Mouse (Mus musculus) limb, embryonic 12.5 days (tissue): ENCODE data around the gene Igbp1b. TPM values are rescaled to one million over a fixed set of nuclear protein-coding genes. Genes with fewer than 3 reads are reported as not detected.

Experiments used
- ATAC-seq: fragments of 200-750 bp; cut with Nextera tagmentation; 2 replicates; pipeline ENCODE4 v1.8.0; 2017; ENCODE audit warnings: low read depth, moderate TSS enrichment; ENCODE audit not compliant: insufficient number of reproducible peaks, insufficient read depth, low FRiP score, low TSS enrichment
- H3K27ac ChIP-seq: fragments of 300-500 bp; sonication (generic); 2 replicates; pipeline ENCODE4 v1.5.1; 2016; ENCODE audit warnings: mild to moderate bottlenecking, moderate library complexity
- H3K27me3 ChIP-seq: fragments of 300-500 bp; sonication (generic); 2 replicates; pipeline ENCODE4 v1.6.1; 2016; ENCODE audit warnings: mild to moderate bottlenecking, moderate library complexity
- H3K36me3 ChIP-seq: fragments of 300-500 bp; sonication (generic); 2 replicates; pipeline ENCODE4 v1.6.1; 2016; ENCODE audit warnings: mild to moderate bottlenecking, moderate library complexity
- H3K4me1 ChIP-seq: fragments of 300-500 bp; sonication (generic); replicated peaks from 2 replicates; pipeline ENCODE4 v1.6.1; 2016
- H3K4me2 ChIP-seq: fragments of 300-500 bp; sonication (generic); 2 replicates; pipeline ENCODE4 v1.6.1; 2016; ENCODE audit warnings: mild to moderate bottlenecking, moderate library complexity
- H3K4me3 ChIP-seq: fragments of 300-500 bp; sonication (generic); replicated peaks from 2 replicates; pipeline ENCODE4 v1.5.1; 2016; ENCODE audit warnings: mild to moderate bottlenecking
- H3K9ac ChIP-seq: fragments of 300-500 bp; sonication (generic); replicated peaks from 2 replicates; pipeline ENCODE4 v1.6.1; 2016; ENCODE audit warnings: mild to moderate bottlenecking, moderate library complexity
- H3K9me3 ChIP-seq: fragments of 300-500 bp; sonication (generic); 2 replicates; pipeline ENCODE4 v1.6.1; 2016; ENCODE audit warnings: mild to moderate bottlenecking, moderate library complexity
- WGBS: fragments of 180-500 bp; shearing (Covaris S2); methylation state at CpG from one replicate; pipeline ENCODE4 v1.1.7; 2016; 5-methylcytosine and 5-hydroxymethylcytosine counted together
- polyA plus RNA-seq: library from polyadenylated mRNA; unstranded; fragments of >200 nt; fragmentation: Nextera tagmentation; extraction: Ambion mirVana; gene quantifications from 2 replicates; pipeline ENCODE4 v1.2.1, GENCODE M21; 2016

The Igbp1b gene
- not detected in 2 replicates for polyA plus RNA-seq

- H3K4me3 ChIP-seq = no peak within 1 kb of the TSS
- no peak within 1 kb of the TSS for H3K4me2 ChIP-seq
- 92% methylated on average over 3 of the region's 3 CpGs for WGBS
- no peaks in the 10 kb centered on the region for H3K36me3 ChIP-seq
- H3K27ac ChIP-seq = no peak within 1 kb of the TSS
- no peaks in the 10 kb centered on the region for H3K4me1 ChIP-seq
- H3K9me3 ChIP-seq = no peaks in the 10 kb centered on the region
- ATAC-seq = no peak
- no peaks in the 10 kb centered on the region for H3K27me3 ChIP-seq
- no peak within 1 kb of the TSS for H3K9ac ChIP-seq
These were observed at the start of gene Igbp1b for GRCm38 (mm10) chr6:138658516-138658915. Gene Igbp1b, minus strand, starts transcription at chr6:138658544.

- no peak overlapping the region for H3K4me3 ChIP-seq
- H3K27ac ChIP-seq = no peak overlapping the region
- no peaks in the 10 kb centered on the region for H3K4me1 ChIP-seq
- no peak for ATAC-seq
- H3K27me3 ChIP-seq = no peaks in the 10 kb centered on the region
- H3K4me2 ChIP-seq = no peak overlapping the region
- no peak overlapping the region for H3K9ac ChIP-seq
- H3K9me3 ChIP-seq = no peaks in the 10 kb centered on the region
- no peaks in the 10 kb centered on the region for H3K36me3 ChIP-seq
These were observed 24.6 kb upstream of the Igbp1b start for GRCm38 (mm10) chr6:138682959-138683358.

GRCm38 (mm10) chr6:138672704-138673141 is 14.4 kb upstream of the Igbp1b start:
- Histone ChIP-seq H3K27me3 (no peaks in the 10 kb centered on the region), H3K36me3 (no peaks in the 10 kb centered on the region), H3K27ac (no peak overlapping the region), H3K4me1 (no peaks in the 10 kb centered on the region), H3K4me2 (no peak overlapping the region), H3K9me3 (no peaks in the 10 kb centered on the region), H3K9ac (no peak overlapping the region), H3K4me3 (no peak overlapping the region)
- no peak for ATAC-seq
- 6% methylated on average over 2 of the region's 2 CpGs for WGBS

- Histone ChIP-seq H3K27ac (no peak overlapping the region), H3K36me3 (no peaks in the 10 kb centered on the region), H3K27me3 (no peaks in the 10 kb centered on the region), H3K9ac (no peak overlapping the region), H3K4me1 (no peaks in the 10 kb centered on the region), H3K4me3 (no peak overlapping the region), H3K4me2 (no peak overlapping the region), H3K9me3 (no peaks in the 10 kb centered on the region)
- WGBS = 68% methylated on average over 3 of the region's 3 CpGs
- peak; percentile 68; the same call in 1 of the 2 replicates for ATAC-seq
These were observed 7.1 kb upstream of the Igbp1b start for GRCm38 (mm10) chr6:138665416-138665815.

DNA sequence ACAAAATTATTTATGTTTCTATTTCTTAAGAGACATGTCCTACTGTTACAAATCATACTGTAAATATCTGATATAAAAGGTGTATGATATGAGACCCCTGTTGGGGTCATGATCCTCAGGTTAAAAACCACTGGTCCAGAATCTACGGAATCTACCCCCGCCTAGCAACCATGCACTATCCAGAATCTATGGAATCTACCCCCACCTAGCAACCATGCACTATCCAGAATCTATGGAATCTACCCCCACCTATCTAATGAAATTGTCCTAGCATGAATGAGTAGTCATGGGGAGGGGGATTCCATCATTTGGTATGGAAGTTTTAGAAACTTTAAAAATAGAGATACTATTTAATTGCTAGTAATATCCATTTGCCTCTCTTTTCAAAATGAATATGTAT is 12.7 kb downstream of the Igbp1b start:
- Histone ChIP-seq H3K36me3 (no peaks in the 10 kb centered on the region), H3K27ac (no peak overlapping the region), H3K4me3 (no peak overlapping the region), H3K27me3 (no peaks in the 10 kb centered on the region), H3K9me3 (no peaks in the 10 kb centered on the region), H3K4me1 (no peaks in the 10 kb centered on the region), H3K9ac (no peak overlapping the region), H3K4me2 (no peak overlapping the region)
- 91% methylated on average over 2 of the region's 2 CpGs for WGBS
- ATAC-seq = no peak

GRCm38 (mm10) chr6:138639351-138639750 is 19.0 kb downstream of the Igbp1b start:
- Histone ChIP-seq H3K4me1 (no peaks in the 10 kb centered on the region), H3K27me3 (no peaks in the 10 kb centered on the region), H3K4me3 (no peak overlapping the region), H3K9me3 (no peaks in the 10 kb centered on the region), H3K4me2 (no peak overlapping the region), H3K36me3 (no peaks in the 10 kb centered on the region), H3K27ac (no peak overlapping the region), H3K9ac (no peak overlapping the region)
- no peak for ATAC-seq
- WGBS = 62% methylated on average over 4 of the region's 4 CpGs

DNA sequence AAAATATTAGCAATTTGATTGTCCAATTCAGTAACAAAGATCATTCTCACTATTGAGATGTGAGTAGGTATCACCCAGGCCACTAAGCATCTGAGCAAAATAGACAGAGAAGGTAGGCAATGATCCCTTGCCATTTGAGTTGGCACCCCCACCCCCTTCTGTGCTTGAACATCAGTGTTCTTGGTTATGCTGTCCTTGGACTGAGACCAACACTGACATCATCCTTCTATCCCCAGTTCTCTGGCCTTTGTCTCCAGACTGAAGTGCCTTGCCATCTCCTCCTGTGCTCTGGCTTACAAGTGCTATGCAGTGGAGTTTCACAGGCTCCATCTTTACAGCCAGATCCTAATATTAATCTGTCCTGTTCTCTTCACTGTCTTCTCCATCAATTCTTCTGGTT is 37.6 kb downstream of the Igbp1b start:
- Histone ChIP-seq H3K4me1 (no peaks in the 10 kb centered on the region), H3K36me3 (no peaks in the 10 kb centered on the region), H3K27me3 (no peaks in the 10 kb centered on the region), H3K9ac (no peak overlapping the region), H3K9me3 (no peaks in the 10 kb centered on the region), H3K4me2 (no peak overlapping the region), H3K27ac (no peak overlapping the region), H3K4me3 (no peak overlapping the region)
- ATAC-seq = no peak

GRCm38 (mm10) chr6:138618396-138618795 is 39.9 kb downstream of the Igbp1b start:
- no peak overlapping the region for H3K27ac ChIP-seq
- no peaks in the 10 kb centered on the region for H3K4me1 ChIP-seq
- no peak overlapping the region for H3K4me3 ChIP-seq
- no peaks in the 10 kb centered on the region for H3K36me3 ChIP-seq
- H3K9ac ChIP-seq = no peak overlapping the region
- ATAC-seq = no peak
- no peak overlapping the region for H3K4me2 ChIP-seq
- 96% methylated on average over 3 of the region's 3 CpGs for WGBS
- no peaks in the 10 kb centered on the region for H3K27me3 ChIP-seq
- no peaks in the 10 kb centered on the region for H3K9me3 ChIP-seq

Other genes starting within 250 kb of the Igbp1b start
- gene Lmo3, start 76.6 kb downstream of the Igbp1b start, polyA plus RNA-seq = 2.9 and 3.1 TPM in 2 replicates